8 mouse cellular contexts compared by ENCODE assay signal in the genomic region with DNA sequence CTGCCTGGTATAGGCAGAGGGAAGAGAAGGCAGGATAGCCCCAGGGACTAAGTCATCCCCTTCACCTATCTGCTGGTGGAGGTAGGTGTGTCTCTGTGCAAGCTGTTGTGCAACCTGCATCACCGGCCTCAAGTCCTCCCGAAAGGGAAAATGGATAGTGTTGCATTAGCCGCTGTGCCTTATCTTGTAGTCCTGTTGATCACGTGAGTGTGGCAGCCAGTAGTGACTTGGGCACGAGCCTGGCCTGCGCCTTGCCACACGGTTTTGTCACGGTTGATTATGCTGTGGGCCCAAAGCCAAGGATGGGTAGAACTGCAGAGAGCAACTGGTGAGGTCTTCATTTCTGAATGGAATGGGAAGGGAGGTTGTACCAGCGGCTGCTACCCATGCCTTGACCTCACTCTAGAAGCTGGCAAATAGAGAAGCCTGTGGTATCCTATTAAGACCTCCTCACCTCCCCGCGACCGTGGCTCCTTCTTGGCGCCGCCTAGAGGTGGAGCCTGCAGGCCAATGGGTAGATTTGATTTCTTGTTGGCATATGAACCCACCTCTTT. TPM values are rescaled to one million over a fixed set of nuclear protein-coding genes. Genes with fewer than 3 reads are reported as not detected.
DNase-seq lines count a peak whose midpoint lies in the region; ATAC-seq and TF ChIP-seq lines count a peak whose summit lies in the region.

No protein-coding gene starts in this region.

- TF ChIP-seq CTCF in left cerebral cortex, adult 2 months (IDR thresholded peaks at IDR 0.05), result peak; percentile 52
- TF ChIP-seq CTCF in bone marrow, adult 2 months (IDR thresholded peaks at IDR 0.05; ENCODE audit: control insufficient read depth, insufficient read depth, low read length), result peak; percentile 51; the same call in 1 of the 2 replicates

- WGBS in bone marrow, adult 2 months, result 4% methylated on average over 14 of the region's 14 CpGs
- WGBS in intestine, embryonic 15.5 days, result 19% methylated on average over 14 of the region's 14 CpGs
- 4% methylated on average over 14 of the region's 14 CpGs for WGBS in liver, embryonic 15.5 days (ENCODE audit: insufficient replicate concordance)
- WGBS in neural tube, embryonic 13.5 days, result 13% methylated on average over 14 of the region's 14 CpGs

- intact Hi-C loops in left cerebral cortex, adult 2 months (cut with DNase I), result loop anchor here (2.0 kb wide), 1 partner anchor 13 kb away; no protein-coding TSS in a partner anchor

- no peak for DNase-seq in left cerebral cortex, adult 2 months (ENCODE audit: extremely low spot score in 1 of 2, low spot score in 2 of 2)
- no peak for DNase-seq in left cerebral cortex, adult 11 months (ENCODE audit: low spot score)
- peak; percentile 88 for DNase-seq in fat pad, adult 2 months (ENCODE audit: extremely low read depth, low read depth, low spot score)
- peak; percentile 74 to 77 for DNase-seq in thymus, postnatal 36 days

- peak overlapping the region; percentile 25; the same call in 1 of the 2 replicates for H3K27ac ChIP-seq in left cerebral cortex, adult 2 months
- peak overlapping the region; percentile 20; the same call in 1 of the 2 replicates for H3K27ac ChIP-seq in bone marrow, adult 2 months (ENCODE audit: control insufficient read depth, insufficient read depth, low read depth, low read length, poor library complexity)
- no peak overlapping the region for H3K27ac ChIP-seq in intestine, embryonic 15.5 days
- H3K27ac ChIP-seq in liver, embryonic 15.5 days (replicated peaks), result peak overlapping the region; percentile 80
- peak overlapping the region; percentile 90; the same call in 1 of the 2 replicates for H3K27ac ChIP-seq in neural tube, embryonic 13.5 days (replicated peaks)

- H3K36me3 ChIP-seq in intestine, embryonic 15.5 days, result no peaks in the 10 kb centered on the region
- no peaks in the 10 kb centered on the region for H3K36me3 ChIP-seq in liver, embryonic 15.5 days (replicated peaks)
- no peaks in the 10 kb centered on the region for H3K36me3 ChIP-seq in neural tube, embryonic 13.5 days

- no peak overlapping the region for H3K9ac ChIP-seq in intestine, embryonic 15.5 days
- peak overlapping the region; percentile 94 for H3K9ac ChIP-seq in liver, embryonic 15.5 days
- H3K9ac ChIP-seq in neural tube, embryonic 13.5 days, result peak overlapping the region; percentile 96

- H3K27me3 ChIP-seq in intestine, embryonic 15.5 days (replicated peaks), result no peaks in the 10 kb centered on the region
- H3K27me3 ChIP-seq in liver, embryonic 15.5 days, result peaks cover 13% of the 10 kb centered on the region
- H3K27me3 ChIP-seq in neural tube, embryonic 13.5 days, result no peaks in the 10 kb centered on the region

- peak; percentile 46; the same call in 1 of the 2 replicates for TF ChIP-seq POLR2A in bone marrow, adult 2 months (IDR thresholded peaks at IDR 0.05; ENCODE audit: borderline replicate concordance, control insufficient read depth, low read depth, low read length)

- H3K4me1 ChIP-seq in bone marrow, adult 2 months (ENCODE audit: control insufficient read depth, insufficient read depth, low read length), result peaks cover 7% of the 10 kb centered on the region
- H3K4me1 ChIP-seq in intestine, embryonic 15.5 days (replicated peaks), result peaks cover 22% of the 10 kb centered on the region
- peaks cover 43% of the 10 kb centered on the region for H3K4me1 ChIP-seq in liver, embryonic 15.5 days (replicated peaks)
- peaks cover 38% of the 10 kb centered on the region for H3K4me1 ChIP-seq in neural tube, embryonic 13.5 days (replicated peaks)

- peak overlapping the region; percentile 78 for H3K4me3 ChIP-seq in left cerebral cortex, adult 2 months
- peak overlapping the region; percentile 65 for H3K4me3 ChIP-seq in bone marrow, adult 2 months (replicated peaks; ENCODE audit: control insufficient read depth, low read depth, low read length)
- peak overlapping the region; percentile 93 for H3K4me3 ChIP-seq in intestine, embryonic 15.5 days (replicated peaks)
- peak overlapping the region; percentile 87 for H3K4me3 ChIP-seq in liver, embryonic 15.5 days (replicated peaks)
- peak overlapping the region; percentile 95 for H3K4me3 ChIP-seq in neural tube, embryonic 13.5 days

- ATAC-seq in intestine, embryonic 15.5 days, result peak; percentile 63
- peak; percentile 79 for ATAC-seq in liver, embryonic 15.5 days (ENCODE audit: insufficient read depth)
- peak; percentile 44 for ATAC-seq in neural tube, embryonic 13.5 days (ENCODE audit: low read depth)

- H3K9me3 ChIP-seq in intestine, embryonic 15.5 days, result no peaks in the 10 kb centered on the region
- H3K9me3 ChIP-seq in liver, embryonic 15.5 days (replicated peaks), result no peaks in the 10 kb centered on the region
- H3K9me3 ChIP-seq in neural tube, embryonic 13.5 days, result no peaks in the 10 kb centered on the region

- H3K4me2 ChIP-seq in intestine, embryonic 15.5 days (replicated peaks), result peak overlapping the region; percentile 94
- H3K4me2 ChIP-seq in liver, embryonic 15.5 days, result peak overlapping the region; percentile 99
- peak overlapping the region; percentile 92 for H3K4me2 ChIP-seq in neural tube, embryonic 13.5 days

RNA-seq across cellular contexts. Expression of gene Tnk2, which starts 1.8 kb away (rescaled TPM):
- total RNA-seq in left cerebral cortex, adult 2 months (2021), result 100 to 1,000 TPM; 239 to 244 TPM
- 70.2 and 105 TPM in 2 replicates for polyA plus RNA-seq in bone marrow, adult 2 months (2011; ENCODE audit: insufficient read depth, insufficient read length, low replicate concordance, missing spikeins)
- polyA plus RNA-seq in intestine, embryonic 15.5 days (2015; fragmentation: Nextera tagmentation; extraction: Ambion mirVana), result 9.2 and 10.1 TPM in 2 replicates
- 4.5 and 4.7 TPM in 2 replicates for polyA plus RNA-seq in liver, embryonic 15.5 days (2015; fragmentation: Nextera tagmentation; extraction: Ambion mirVana)
- 20.0 and 21.4 TPM in 2 replicates for polyA plus RNA-seq in neural tube, embryonic 13.5 days (2015; fragmentation: Nextera tagmentation; extraction: Ambion mirVana)

RNA-seq across cellular contexts. Expression of gene Tfrc, which starts 36.7 kb away (rescaled TPM):
- 10 to 100 TPM; 68.3 to 85.0 TPM for total RNA-seq in left cerebral cortex, adult 2 months (2021)
- 210 and 334 TPM in 2 replicates for polyA plus RNA-seq in bone marrow, adult 2 months (2011; ENCODE audit: insufficient read depth, insufficient read length, low replicate concordance, missing spikeins)
- 88.1 and 103 TPM in 2 replicates for polyA plus RNA-seq in intestine, embryonic 15.5 days (2015; fragmentation: Nextera tagmentation; extraction: Ambion mirVana)
- 285 and 299 TPM in 2 replicates for polyA plus RNA-seq in liver, embryonic 15.5 days (2015; fragmentation: Nextera tagmentation; extraction: Ambion mirVana)
- polyA plus RNA-seq in neural tube, embryonic 13.5 days (2015; fragmentation: Nextera tagmentation; extraction: Ambion mirVana), result 36.0 and 37.9 TPM in 2 replicates

Comparison
In these comparisons a context has a peak if more than half of its experiments do, and no peak if none do; other contexts are left out.
1. DNase-seq: peak in fat pad, adult 2 months (single experiment) and thymus, postnatal 36 days (2 of 2); none in left cerebral cortex, adult 2 months (0 of 2) and left cerebral cortex, adult 11 months (single experiment).
2. Peak in every context shown above with its lines, with median percentiles within 50 percentile points of each other: H3K4me3 ChIP-seq, ATAC-seq and H3K4me2 ChIP-seq.